Mouse (Mus musculus): Measurements from ENCODE around the gene Gm5773. TPM values are rescaled to one million over a fixed set of nuclear protein-coding genes. Genes with fewer than 3 reads are reported as not detected.
"Not testable (repeated sequence)": the region's sequence is repeated elsewhere in the genome, so short reads cannot be mapped to it uniquely, and the experiment has no call there.

The Gm5773 gene
- total RNA-seq (2014; fragmentation: Nextera tagmentation) = not detected in 2 replicates
- not detected in 2 replicates for total RNA-seq (2017)

DNA sequence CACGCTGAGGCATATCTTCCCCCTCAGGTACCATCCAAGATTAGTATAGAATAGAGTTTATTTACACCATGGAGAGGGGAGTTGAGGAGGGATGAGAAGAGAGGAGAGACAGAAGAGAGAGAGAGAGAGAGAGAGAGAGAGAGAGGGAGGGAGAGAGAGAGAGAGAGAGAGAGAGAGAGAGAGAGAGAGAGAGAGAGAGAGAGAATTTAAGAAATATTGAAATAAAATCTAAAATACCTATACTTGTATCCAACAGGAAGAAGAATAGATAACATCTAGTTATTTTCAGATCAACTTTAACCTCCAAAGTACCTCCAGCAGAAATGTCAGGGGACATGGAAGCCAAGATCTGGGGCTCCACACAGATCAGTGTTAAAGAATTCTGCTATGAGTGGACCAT, at the start of gene Gm5773:
TSS of gene Gm5773 (plus strand) at position 301 of the 400 bp plus-strand sequence.
- not testable (repeated sequence) for ATAC-seq (replicated peaks; ENCODE audit: poor library complexity, severe bottlenecking)

DNA sequence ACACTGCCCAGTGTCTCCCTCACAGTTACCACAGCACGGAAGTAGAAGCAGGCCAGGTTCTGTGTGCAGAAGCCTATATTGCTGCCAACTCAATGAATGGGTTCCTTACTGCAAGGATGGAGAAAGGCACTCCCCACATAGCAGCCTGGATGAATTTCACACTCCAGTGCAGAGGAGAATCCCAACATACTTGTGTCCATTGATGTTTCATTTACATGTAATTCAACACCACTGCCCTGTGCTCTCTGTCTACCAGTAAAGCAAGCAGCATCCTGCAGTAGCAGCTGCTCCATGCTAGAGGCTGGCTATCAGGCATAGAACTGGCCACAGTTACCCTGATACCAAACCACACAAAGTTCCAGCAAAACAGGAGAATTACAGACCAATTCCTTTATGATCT, 27.3 kb upstream of the Gm5773 start:
- ATAC-seq (replicated peaks; ENCODE audit: poor library complexity, severe bottlenecking) = not testable (repeated sequence)

DNA sequence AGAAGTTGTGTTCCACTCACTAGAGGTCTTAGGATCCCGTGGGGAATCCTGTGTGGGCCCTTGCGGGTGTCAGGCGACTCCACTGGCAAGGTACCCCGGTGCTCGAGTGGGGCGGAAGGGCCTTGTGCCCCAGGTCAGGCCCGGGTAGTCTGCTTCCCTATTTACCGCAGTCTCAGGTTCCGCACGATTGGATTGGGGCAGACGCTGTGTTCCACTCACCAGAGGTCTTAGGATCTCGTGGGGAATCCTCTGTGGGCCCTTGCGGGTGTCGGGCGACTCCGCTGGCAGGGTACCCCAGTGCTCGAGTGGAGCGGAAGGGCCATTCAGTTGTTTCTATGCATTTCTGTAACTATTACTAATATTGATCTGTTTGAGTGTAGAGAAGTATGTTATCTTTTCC, 18.8 kb upstream of the Gm5773 start:
- not testable (repeated sequence) for ATAC-seq (replicated peaks; ENCODE audit: poor library complexity, severe bottlenecking)

DNA sequence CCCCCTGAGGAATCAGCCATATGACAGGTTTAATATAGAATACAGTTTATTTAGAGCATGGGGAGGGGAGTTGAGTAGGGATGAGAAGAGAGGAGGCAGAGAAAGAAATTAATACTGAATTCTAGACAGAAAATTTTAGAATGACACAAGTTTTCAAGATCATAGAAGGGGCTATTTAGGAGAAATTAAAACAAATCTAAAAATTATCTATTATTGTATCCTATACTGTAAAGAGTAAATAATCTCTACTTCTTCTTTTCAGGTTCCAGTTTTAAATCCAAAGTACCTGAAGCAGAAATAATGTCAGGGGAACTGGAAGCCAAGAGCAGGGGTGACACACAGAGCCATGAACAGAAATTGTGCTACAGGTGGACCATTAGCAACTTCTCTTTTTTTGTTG, 23.3 kb downstream of the Gm5773 start, which contains the start of gene Tdpoz4:
TSS of gene Tdpoz4 (plus strand) at position 301 of the 400 bp plus-strand sequence.
- not testable (repeated sequence) for ATAC-seq (replicated peaks; ENCODE audit: poor library complexity, severe bottlenecking)

DNA sequence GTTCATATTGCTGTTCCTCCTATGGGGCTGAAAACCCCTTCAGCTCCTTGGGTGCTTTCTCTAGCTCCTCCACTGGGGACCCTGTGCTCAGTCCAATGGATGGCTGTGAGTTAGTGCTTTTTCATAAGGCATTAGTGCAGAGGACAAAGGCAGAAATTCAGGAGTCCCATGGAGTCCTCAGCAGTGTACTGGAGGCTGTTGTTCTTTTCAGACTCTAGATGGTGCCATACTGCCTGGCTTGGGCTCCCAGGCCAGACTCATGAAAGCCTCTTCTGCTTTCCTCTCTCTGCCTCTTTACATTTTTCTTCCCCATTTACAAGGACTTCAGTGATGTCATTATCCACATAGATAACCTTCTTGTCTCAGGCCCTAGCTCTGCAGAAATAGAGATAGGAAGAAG, 40.5 kb downstream of the Gm5773 start:
- not testable (repeated sequence) for ATAC-seq (replicated peaks; ENCODE audit: poor library complexity, severe bottlenecking)

Other genes with a start within 250 kb of the Gm5773 start
- gene S100a10, start 217.9 kb upstream of the Gm5773 start, total RNA-seq (2014; fragmentation: Nextera tagmentation) = 146 and 257 TPM in 2 replicates
- gene S100a10, start 217.9 kb upstream of the Gm5773 start, total RNA-seq (2017) = 203 and 212 TPM in 2 replicates
- gene Tdpoz2, start 120.3 kb upstream of the Gm5773 start, total RNA-seq (2014; fragmentation: Nextera tagmentation) = not detected in 2 replicates
- gene Tdpoz2, start 120.3 kb upstream of the Gm5773 start, total RNA-seq (2017) = not detected in 2 replicates
- not detected in 2 replicates for gene Tdpoz1, start 96.7 kb upstream of the Gm5773 start, total RNA-seq (2014; fragmentation: Nextera tagmentation)
- gene Tdpoz1, start 96.7 kb upstream of the Gm5773 start, total RNA-seq (2017) = not detected in 2 replicates
- gene Gm37596, start 79.9 kb upstream of the Gm5773 start, total RNA-seq (2014; fragmentation: Nextera tagmentation) = not detected in 2 replicates
- gene Gm37596, start 79.9 kb upstream of the Gm5773 start, total RNA-seq (2017) = not detected in 2 replicates
- gene Tdpoz4, start 23.4 kb downstream of the Gm5773 start, total RNA-seq (2014; fragmentation: Nextera tagmentation) = not detected in 2 replicates
- not detected in 2 replicates for gene Tdpoz4, start 23.4 kb downstream of the Gm5773 start, total RNA-seq (2017)
- not detected in 2 replicates for gene Tdpoz3, start 53.0 kb downstream of the Gm5773 start, total RNA-seq (2014; fragmentation: Nextera tagmentation)
- not detected in 2 replicates for gene Tdpoz3, start 53.0 kb downstream of the Gm5773 start, total RNA-seq (2017)
- not detected in 2 replicates for gene Gm9117, start 170.5 kb downstream of the Gm5773 start, total RNA-seq (2014; fragmentation: Nextera tagmentation)
- gene Gm9117, start 170.5 kb downstream of the Gm5773 start, total RNA-seq (2017) = not detected in 2 replicates
- not detected in 2 replicates for gene Tdpoz5, start 188.3 kb downstream of the Gm5773 start, total RNA-seq (2014; fragmentation: Nextera tagmentation)
- not detected in 2 replicates for gene Tdpoz5, start 188.3 kb downstream of the Gm5773 start, total RNA-seq (2017)

All from granulocyte monocyte progenitor cell, adult 5-6 weeks (primary cell).